Mouse (Mus musculus): ENCODE measurements around the gene Cldn3. TPM values are rescaled to one million over a fixed set of nuclear protein-coding genes. Genes with fewer than 3 reads are reported as not detected.

Cldn3 gene
- total and polyA plus RNA-seq, 2 experiments from 2014 or later, result 2.2 to 3.0 TPM

DNA sequence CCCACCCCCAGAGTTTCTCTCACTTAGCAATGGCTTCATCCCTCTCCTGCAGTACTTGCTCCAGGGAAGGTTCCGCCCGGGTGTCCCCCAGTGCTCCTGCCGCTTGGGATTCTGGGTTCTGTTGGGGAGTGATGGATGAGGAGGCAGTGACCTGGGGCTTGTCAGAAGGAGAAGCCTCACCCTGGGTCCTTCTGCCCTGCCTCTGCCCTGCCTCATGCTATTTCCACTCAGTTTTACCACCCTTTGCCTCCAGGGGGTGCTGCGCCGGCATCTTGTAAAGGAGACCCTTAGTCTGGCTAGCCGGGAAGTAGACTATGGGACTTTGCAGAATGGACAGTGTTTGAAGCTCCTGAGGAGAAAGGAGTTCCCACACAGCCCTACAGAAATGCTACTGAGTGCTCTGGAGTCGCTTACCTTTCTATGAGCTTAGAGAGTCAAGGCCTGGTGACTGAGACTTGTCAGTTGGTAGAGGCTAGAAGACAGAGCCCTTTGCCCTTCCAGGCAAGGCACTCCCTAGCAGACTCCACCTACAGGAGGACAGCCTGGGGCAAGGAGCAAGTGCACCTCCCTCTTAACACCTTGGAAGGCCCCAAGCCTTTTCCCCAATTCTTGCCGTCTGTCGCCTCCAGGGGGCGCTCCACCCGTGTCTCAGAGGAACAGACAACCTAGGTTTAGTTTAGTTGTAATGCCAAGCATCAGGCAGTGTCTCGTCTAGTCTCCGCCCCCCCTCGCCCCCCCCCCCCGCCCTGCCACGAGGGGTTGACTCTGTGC is 26.8 kb downstream of the Cldn3 start:
- peak; percentile 70 for TF ChIP-seq CTCF (IDR thresholded peaks at IDR 0.05)
- Histone ChIP-seq H3K9me3 (ENCODE audit: low read length) (no peaks in the 10 kb centered on the region), H3K4me1 (ENCODE audit: insufficient read depth, low read length) (peaks cover 9% of the 10 kb centered on the region; the same call in 1 of the 2 replicates), H3K9ac (replicated peaks; ENCODE audit: low read length, poor library complexity, severe bottlenecking) (0 out of 2 replicates have a peak overlapping the region, but pooled peaks have one; percentile 24), H3K36me3 (ENCODE audit: insufficient read depth, low read length) (peaks cover 2% of the 10 kb centered on the region; the same call in 1 of the 2 replicates), H3K27ac (ENCODE audit: low read depth, low read length) (no peak overlapping the region), H3K4me2 (ENCODE audit: low read depth, low read length, poor library complexity, severe bottlenecking) (peak overlapping the region; percentile 28), H3K27me3 (ENCODE audit: insufficient read depth, low read length) (no peaks in the 10 kb centered on the region), H3K4me3 (ENCODE audit: low read depth, low read length) (no peak overlapping the region)
- DNase-seq (ENCODE audit: low spot score), result peak; percentile 75
- ATAC-seq (ENCODE audit: low FRiP score), result no peak
- 10% methylated on average over 15 of the region's 16 CpGs for WGBS

DNA sequence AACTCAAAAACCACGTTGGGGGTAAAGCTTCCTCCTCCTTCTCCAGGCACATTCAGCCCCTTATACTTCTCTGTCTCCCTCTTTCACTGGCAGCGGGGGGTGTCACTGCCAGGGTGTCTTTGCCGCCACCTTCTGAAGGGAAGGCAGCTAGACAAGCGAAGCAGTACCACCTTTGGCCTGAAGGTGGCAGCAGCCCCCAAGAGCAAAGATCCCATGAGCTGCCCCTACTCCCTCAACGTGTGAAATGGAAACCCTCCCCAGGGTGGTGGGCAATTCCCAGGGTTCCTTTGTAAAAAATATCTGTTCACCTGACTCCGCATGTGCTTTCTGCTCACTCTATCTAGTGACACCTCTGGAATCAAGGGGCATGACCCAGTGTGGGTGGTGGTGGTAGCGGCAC is 29.5 kb downstream of the Cldn3 start:
- Histone ChIP-seq H3K36me3 (ENCODE audit: insufficient read depth, low read length) (peaks cover 2% of the 10 kb centered on the region; the same call in 1 of the 2 replicates), H3K4me2 (ENCODE audit: low read depth, low read length, poor library complexity, severe bottlenecking) (no peak overlapping the region), H3K27me3 (ENCODE audit: insufficient read depth, low read length) (no peaks in the 10 kb centered on the region), H3K4me3 (ENCODE audit: low read depth, low read length) (no peak overlapping the region), H3K9ac (replicated peaks; ENCODE audit: low read length, poor library complexity, severe bottlenecking) (no peak overlapping the region), H3K4me1 (ENCODE audit: insufficient read depth, low read length) (peaks cover 5% of the 10 kb centered on the region; the same call in 1 of the 2 replicates), H3K27ac (ENCODE audit: low read depth, low read length) (no peak overlapping the region), H3K9me3 (ENCODE audit: low read length) (no peaks in the 10 kb centered on the region)
- peak; percentile 97 for TF ChIP-seq CTCF (IDR thresholded peaks at IDR 0.05)
- peak; percentile 84 for DNase-seq (ENCODE audit: low spot score)
- no peak for ATAC-seq (ENCODE audit: low FRiP score)
- WGBS, result 18% methylated on average over 6 of the region's 7 CpGs

DNA sequence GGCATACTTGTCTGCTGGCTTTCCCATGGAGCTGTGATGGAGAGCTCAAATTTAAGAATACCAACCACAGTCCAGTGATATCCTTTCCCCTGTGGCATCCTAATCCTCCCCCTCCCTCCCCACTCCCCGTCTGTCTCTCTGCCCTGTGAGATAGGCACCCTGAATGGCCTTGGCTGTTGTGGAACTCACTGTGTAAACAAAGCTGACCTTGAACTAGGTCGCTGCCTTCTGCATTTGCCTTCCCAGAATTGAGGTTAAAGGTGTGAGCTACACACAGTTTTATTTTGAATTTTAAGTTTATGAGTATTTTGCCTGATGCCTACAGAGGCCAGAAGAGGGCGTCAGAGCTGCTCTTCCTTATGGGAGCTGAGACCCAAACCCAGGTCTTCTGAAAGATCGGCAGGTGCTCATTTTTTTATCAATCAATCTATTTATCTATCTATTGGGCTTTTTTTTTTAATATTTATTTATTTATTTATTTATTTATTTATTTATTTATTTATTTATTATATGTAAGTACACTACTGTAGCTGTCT is 30.3 kb downstream of the Cldn3 start:
- H3K36me3 ChIP-seq (ENCODE audit: insufficient read depth, low read length), result peaks cover 2% of the 10 kb centered on the region; the same call in 1 of the 2 replicates
- no peaks in the 10 kb centered on the region for H3K9me3 ChIP-seq (ENCODE audit: low read length)
- H3K9ac ChIP-seq (replicated peaks; ENCODE audit: low read length, poor library complexity, severe bottlenecking), result no peak overlapping the region
- DNase-seq (ENCODE audit: low spot score) (no peak), ATAC-seq (ENCODE audit: low FRiP score) (no peak)
- WGBS, result 51% methylated on average over 4 of the region's 4 CpGs
- H3K4me2 ChIP-seq (ENCODE audit: low read depth, low read length, poor library complexity, severe bottlenecking), result no peak overlapping the region
- H3K4me1 ChIP-seq (ENCODE audit: insufficient read depth, low read length), result peaks cover 3% of the 10 kb centered on the region; the same call in 1 of the 2 replicates
- no peak overlapping the region for H3K27ac ChIP-seq (ENCODE audit: low read depth, low read length)
- no peak overlapping the region for H3K4me3 ChIP-seq (ENCODE audit: low read depth, low read length)
- H3K27me3 ChIP-seq (ENCODE audit: insufficient read depth, low read length), result no peaks in the 10 kb centered on the region
- peak; percentile 44 for TF ChIP-seq CTCF (IDR thresholded peaks at IDR 0.05)

DNA sequence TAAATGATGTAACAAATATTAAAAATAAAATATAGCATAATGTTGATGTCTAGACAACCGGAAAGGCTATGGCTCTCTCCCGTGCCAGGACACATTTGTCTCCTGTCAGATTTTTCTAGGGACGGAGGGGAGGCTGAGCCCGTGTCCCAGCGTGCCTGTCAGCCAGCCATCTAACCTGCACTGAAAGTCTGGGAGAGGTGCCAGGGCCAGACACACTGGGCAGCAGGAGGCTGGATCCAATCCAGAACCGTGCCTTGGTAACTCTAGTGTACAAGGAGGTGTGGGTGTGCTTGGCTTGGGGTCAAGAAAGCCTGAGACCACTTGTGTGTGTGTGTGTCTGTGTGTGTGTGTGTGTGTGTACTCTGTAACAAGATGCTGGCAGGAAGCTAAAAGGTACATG is 35.8 kb downstream of the Cldn3 start:
- WGBS, result 57% methylated on average over 6 of the region's 6 CpGs
- Histone ChIP-seq H3K36me3 (ENCODE audit: insufficient read depth, low read length) (no peaks in the 10 kb centered on the region), H3K27me3 (ENCODE audit: insufficient read depth, low read length) (no peaks in the 10 kb centered on the region), H3K4me2 (ENCODE audit: low read depth, low read length, poor library complexity, severe bottlenecking) (no peak overlapping the region), H3K9me3 (ENCODE audit: low read length) (no peaks in the 10 kb centered on the region), H3K4me1 (ENCODE audit: insufficient read depth, low read length) (peaks cover 18% of the 10 kb centered on the region; the same call in 1 of the 2 replicates), H3K27ac (ENCODE audit: low read depth, low read length) (no peak overlapping the region), H3K9ac (replicated peaks; ENCODE audit: low read length, poor library complexity, severe bottlenecking) (no peak overlapping the region), H3K4me3 (ENCODE audit: low read depth, low read length) (no peak overlapping the region)
- TF ChIP-seq CTCF (IDR thresholded peaks at IDR 0.05), result no peak
- ATAC-seq (ENCODE audit: low FRiP score), result peak; percentile 57; the same call in 1 of the 2 replicates
- peak; percentile 95 for DNase-seq (ENCODE audit: low spot score)

DNA sequence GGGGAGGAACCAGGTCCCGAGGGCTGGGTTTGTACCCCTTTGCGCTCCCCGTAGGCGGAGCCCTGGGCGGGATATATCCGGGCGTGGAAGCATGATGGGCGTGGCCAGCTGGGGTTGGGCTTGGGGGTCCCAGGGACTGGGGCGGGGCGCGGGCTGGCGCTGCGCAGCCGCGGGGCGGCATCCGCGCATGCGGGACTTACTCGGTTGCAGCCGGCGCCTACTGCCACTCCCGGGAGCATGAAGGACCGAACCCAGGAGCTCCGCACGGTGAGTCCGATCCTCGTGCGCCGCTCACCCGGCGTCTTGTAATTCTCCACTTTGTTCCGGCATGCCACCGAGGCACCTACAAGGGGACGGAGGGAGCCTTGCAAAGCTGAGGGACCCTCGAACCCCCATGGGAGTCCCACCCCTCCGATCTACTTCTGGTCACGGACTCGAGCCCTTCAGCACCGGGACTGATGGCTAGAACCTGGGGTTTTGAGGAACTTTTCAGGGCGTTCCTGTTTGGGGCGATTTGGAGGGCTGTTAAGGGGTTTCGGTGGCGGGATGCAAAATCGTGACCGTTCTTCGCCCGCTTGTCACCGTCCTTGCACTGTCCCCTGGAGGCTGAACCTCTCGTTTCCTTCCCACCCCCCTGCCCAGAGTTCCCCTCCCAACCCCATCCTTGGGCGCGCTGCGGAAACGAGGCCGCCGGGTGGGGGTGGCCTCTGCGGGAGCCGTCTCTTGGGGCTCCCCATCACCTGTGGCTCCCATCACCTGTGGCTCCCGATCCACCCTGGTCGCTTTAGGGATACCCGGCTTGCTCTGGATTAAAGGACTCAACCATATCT is 37.5 kb downstream of the Cldn3 start, which contains the start of gene Stx1a:
Gene Stx1a (plus strand): TSS at position 139 of the 830 bp plus-strand sequence.
- under 1% methylated on average over 60 of the region's 61 CpGs for WGBS
- Histone ChIP-seq H3K36me3 (ENCODE audit: insufficient read depth, low read length) (no peaks in the 10 kb centered on the region), H3K4me1 (ENCODE audit: insufficient read depth, low read length) (peaks cover 18% of the 10 kb centered on the region; the same call in 1 of the 2 replicates), H3K4me2 (ENCODE audit: low read depth, low read length, poor library complexity, severe bottlenecking) (peak within 1 kb of the TSS; percentile 93), H3K9ac (replicated peaks; ENCODE audit: low read length, poor library complexity, severe bottlenecking) (peak within 1 kb of the TSS; percentile 77), H3K27ac (ENCODE audit: low read depth, low read length) (0 out of 2 replicates have a peak within 1 kb of the TSS, but pooled peaks have one; percentile 47), H3K27me3 (ENCODE audit: insufficient read depth, low read length) (no peaks in the 10 kb centered on the region), H3K4me3 (ENCODE audit: low read depth, low read length) (peak within 1 kb of the TSS; percentile 70), H3K9me3 (ENCODE audit: low read length) (no peaks in the 10 kb centered on the region)
- DNase-seq (ENCODE audit: low spot score) (peak; percentile 90), ATAC-seq (ENCODE audit: low FRiP score) (peak; percentile 86)
- TF ChIP-seq CTCF (IDR thresholded peaks at IDR 0.05), result no peak
